8 mouse cellular contexts compared by ENCODE assay signal in the genomic region with DNA sequence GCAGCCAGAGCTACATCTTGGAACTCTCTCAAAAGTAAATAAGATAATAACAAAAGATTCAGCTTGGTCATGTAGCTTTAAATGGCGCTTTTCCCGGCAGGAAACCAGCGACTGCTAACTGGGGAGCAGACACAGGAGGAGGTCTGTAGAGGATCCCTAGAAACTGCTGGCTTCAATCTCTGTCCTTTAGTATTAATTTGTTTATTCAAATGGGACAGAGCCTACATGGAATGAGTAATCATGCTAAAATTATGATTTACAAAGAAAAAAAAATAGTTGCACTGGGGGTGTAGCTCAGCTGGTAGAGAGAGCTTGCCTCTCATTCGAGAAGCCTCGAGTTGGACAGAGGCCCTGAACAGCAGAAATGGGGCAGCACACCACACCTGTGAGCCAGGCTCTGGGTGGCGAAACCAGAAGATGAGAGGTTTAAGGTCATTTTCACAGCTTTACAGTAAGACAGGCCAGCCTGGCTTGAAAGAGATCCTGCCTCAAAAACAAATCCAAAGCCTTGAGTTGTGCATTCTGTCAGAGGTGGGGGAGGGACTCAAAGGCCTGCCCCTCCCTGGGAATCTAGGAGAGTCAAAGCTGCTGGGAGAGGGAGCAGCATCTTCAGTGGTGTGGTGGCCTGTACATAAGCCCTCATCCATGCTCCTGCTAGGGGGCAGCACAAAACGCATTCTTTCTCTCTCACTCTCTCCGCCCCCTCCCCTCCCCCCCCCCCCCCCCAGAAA. TPM values are rescaled to one million over a fixed set of nuclear protein-coding genes. Genes with fewer than 3 reads are reported as not detected.
DNase-seq lines count a peak whose midpoint lies in the region; ATAC-seq and TF ChIP-seq lines count a peak whose summit lies in the region.

No protein-coding gene starts in this region.

- ATAC-seq in heart, embryonic 16.5 days (replicated peaks; ENCODE audit: extremely low read depth, insufficient read depth, low FRiP score): no peak
- no peak for ATAC-seq in liver, postnatal 0 days

- no peak overlapping the region for H3K4me3 ChIP-seq in cerebellum, adult 2 months (replicated peaks; ENCODE audit: insufficient read depth, low read depth, low read length)
- H3K4me3 ChIP-seq in heart, embryonic 16.5 days (ENCODE audit: low read length): no peak overlapping the region
- H3K4me3 ChIP-seq in liver, postnatal 0 days (ENCODE audit: low read depth, low read length): no peak overlapping the region

- H3K27ac ChIP-seq in cerebellum, adult 2 months (ENCODE audit: insufficient read depth, low read length): peak overlapping the region; percentile 41; the same call in 1 of the 2 replicates
- peak overlapping the region; percentile 61 for H3K27ac ChIP-seq in heart, embryonic 16.5 days (ENCODE audit: low read length)
- H3K27ac ChIP-seq in liver, postnatal 0 days (ENCODE audit: low read depth): peak overlapping the region; percentile 24

- H3K4me2 ChIP-seq in heart, embryonic 16.5 days (ENCODE audit: low read depth, low read length): no peak overlapping the region
- no peak overlapping the region for H3K4me2 ChIP-seq in liver, postnatal 0 days (ENCODE audit: low read depth, low read length)

- H3K9ac ChIP-seq in heart, embryonic 16.5 days (ENCODE audit: low read length): no peak overlapping the region
- H3K9ac ChIP-seq in liver, postnatal 0 days (replicated peaks): no peak overlapping the region

- TF ChIP-seq POLR2A in cerebellum, adult 2 months (IDR thresholded peaks at IDR 0.05; ENCODE audit: borderline replicate concordance, insufficient read depth, low read length): no peak

- H3K27me3 ChIP-seq in cerebellum, adult 2 months (ENCODE audit: control insufficient read depth, insufficient read depth, low read length): no peaks in the 10 kb centered on the region
- no peaks in the 10 kb centered on the region for H3K27me3 ChIP-seq in heart, embryonic 16.5 days (ENCODE audit: control insufficient read depth, insufficient read depth, low read length)
- H3K27me3 ChIP-seq in liver, postnatal 0 days (ENCODE audit: insufficient read depth, low read length): no peaks in the 10 kb centered on the region

- 24% methylated on average over 8 of the region's 8 CpGs for WGBS in cerebellum, adult 2 months
- WGBS in heart, embryonic 16.5 days: 50% methylated on average over 8 of the region's 8 CpGs
- 48% methylated on average over 8 of the region's 8 CpGs for WGBS in liver, postnatal 0 days (ENCODE audit: insufficient replicate concordance)

- no peak for TF ChIP-seq CTCF in cerebellum, adult 2 months (IDR thresholded peaks at IDR 0.05; ENCODE audit: borderline replicate concordance, insufficient read depth, low read depth, low read length)
- TF ChIP-seq CTCF in liver, postnatal 0 days (IDR thresholded peaks at IDR 0.05; ENCODE audit: low read depth): 0 out of 2 replicates have a peak, but pooled peaks have one; percentile 31

- peaks cover 36% of the 10 kb centered on the region for H3K36me3 ChIP-seq in heart, embryonic 16.5 days (ENCODE audit: control insufficient read depth, insufficient read depth)
- peaks cover 38% of the 10 kb centered on the region for H3K36me3 ChIP-seq in liver, postnatal 0 days (replicated peaks; ENCODE audit: insufficient read depth, low read length)

- no peak for TF ChIP-seq EP300 in liver, postnatal 0 days (IDR thresholded peaks at IDR 0.05; ENCODE audit: low read depth)

- H3K9me3 ChIP-seq in heart, embryonic 16.5 days (replicated peaks; ENCODE audit: control insufficient read depth, low read length): no peaks in the 10 kb centered on the region
- no peaks in the 10 kb centered on the region for H3K9me3 ChIP-seq in liver, postnatal 0 days (ENCODE audit: low read length)

- peaks cover 42% of the 10 kb centered on the region for H3K4me1 ChIP-seq in cerebellum, adult 2 months (ENCODE audit: control insufficient read depth, insufficient read depth, low read length)
- H3K4me1 ChIP-seq in heart, embryonic 16.5 days (ENCODE audit: control insufficient read depth, insufficient read depth, low read length): peaks cover 5% of the 10 kb centered on the region; the same call in 1 of the 2 replicates
- peaks cover 11% of the 10 kb centered on the region for H3K4me1 ChIP-seq in liver, postnatal 0 days (ENCODE audit: insufficient read depth)

- DNase-seq in layer of hippocampus, adult 18-20 months (ENCODE audit: low spot score in 2 of 2): peak; percentile 47 to 73
- no peak for DNase-seq in layer of hippocampus, adult 9-10 months (ENCODE audit: low spot score)
- peak in 1 of 2 experiments; percentile 40 for DNase-seq in cerebellum, adult 2 months
- peak; percentile 61 for DNase-seq in liver, postnatal 0 days
- DNase-seq in spleen, postnatal 4 days (ENCODE audit: low spot score in 2 of 2): no peak
- no peak for DNase-seq in thymus, adult 18-20 months
- DNase-seq in urinary bladder, postnatal 25 days (ENCODE audit: low spot score): no peak

RNA-seq across cellular contexts. Expression of a gene that starts 3.8 kb away (rescaled TPM):
- total RNA-seq in layer of hippocampus, adult 18-20 months (2021): 10 to 100 TPM; 81.1 to 81.3 TPM
- 75.3 and 77.4 TPM in 2 replicates for polyA plus RNA-seq in cerebellum, adult 2 months (2012; rRNA removed)
- 21.1 and 22.9 TPM in 2 replicates for polyA plus RNA-seq in heart, embryonic 16.5 days (2015; fragmentation: Nextera tagmentation; extraction: Ambion mirVana)
- polyA plus RNA-seq in liver, postnatal 0 days (2015; fragmentation: Nextera tagmentation; extraction: Ambion mirVana): 10.5 and 11.7 TPM in 2 replicates

RNA-seq across cellular contexts. Expression of a gene that starts 15.2 kb away (rescaled TPM):
- total RNA-seq in layer of hippocampus, adult 18-20 months (2021): 10 to 100 TPM; 57.2 to 58.2 TPM
- 64.4 TPM in 2 replicates for polyA plus RNA-seq in cerebellum, adult 2 months (2012; rRNA removed)
- 40.1 and 47.7 TPM in 2 replicates for polyA plus RNA-seq in heart, embryonic 16.5 days (2015; fragmentation: Nextera tagmentation; extraction: Ambion mirVana)
- 30.1 and 32.6 TPM in 2 replicates for polyA plus RNA-seq in liver, postnatal 0 days (2015; fragmentation: Nextera tagmentation; extraction: Ambion mirVana)

RNA-seq across cellular contexts. Expression of a gene that starts 33.8 kb away (rescaled TPM):
- total RNA-seq in layer of hippocampus, adult 18-20 months (2021): 10 to 100 TPM; 30.4 to 31.5 TPM
- polyA plus RNA-seq in cerebellum, adult 2 months (2012; rRNA removed): 17.6 and 18.5 TPM in 2 replicates
- polyA plus RNA-seq in heart, embryonic 16.5 days (2015; fragmentation: Nextera tagmentation; extraction: Ambion mirVana): 18.9 and 20.3 TPM in 2 replicates
- 10.4 and 12.3 TPM in 2 replicates for polyA plus RNA-seq in liver, postnatal 0 days (2015; fragmentation: Nextera tagmentation; extraction: Ambion mirVana)

Comparison
In these comparisons a context has a peak if more than half of its experiments do, and no peak if none do; other contexts are left out.
1. DNase-seq: peak in layer of hippocampus, adult 18-20 months (2 of 2) and liver, postnatal 0 days (single experiment); none in layer of hippocampus, adult 9-10 months (single experiment), spleen, postnatal 4 days (0 of 2), thymus, adult 18-20 months (0 of 2) and urinary bladder, postnatal 25 days (single experiment).
2. Peak in every context shown above with its lines, with median percentiles within 50 percentile points of each other: H3K27ac ChIP-seq.